Mouse (Mus musculus): ENCODE data around the gene Ttc9c. TPM values are rescaled to one million over a fixed set of nuclear protein-coding genes. Genes with fewer than 3 reads are reported as not detected.

Ttc9c gene
- 29.7 to 34.2 TPM (median 31.8 TPM) in 4 replicates for total RNA-seq (2023; ENCODE audit: inconsistent age)

DNA sequence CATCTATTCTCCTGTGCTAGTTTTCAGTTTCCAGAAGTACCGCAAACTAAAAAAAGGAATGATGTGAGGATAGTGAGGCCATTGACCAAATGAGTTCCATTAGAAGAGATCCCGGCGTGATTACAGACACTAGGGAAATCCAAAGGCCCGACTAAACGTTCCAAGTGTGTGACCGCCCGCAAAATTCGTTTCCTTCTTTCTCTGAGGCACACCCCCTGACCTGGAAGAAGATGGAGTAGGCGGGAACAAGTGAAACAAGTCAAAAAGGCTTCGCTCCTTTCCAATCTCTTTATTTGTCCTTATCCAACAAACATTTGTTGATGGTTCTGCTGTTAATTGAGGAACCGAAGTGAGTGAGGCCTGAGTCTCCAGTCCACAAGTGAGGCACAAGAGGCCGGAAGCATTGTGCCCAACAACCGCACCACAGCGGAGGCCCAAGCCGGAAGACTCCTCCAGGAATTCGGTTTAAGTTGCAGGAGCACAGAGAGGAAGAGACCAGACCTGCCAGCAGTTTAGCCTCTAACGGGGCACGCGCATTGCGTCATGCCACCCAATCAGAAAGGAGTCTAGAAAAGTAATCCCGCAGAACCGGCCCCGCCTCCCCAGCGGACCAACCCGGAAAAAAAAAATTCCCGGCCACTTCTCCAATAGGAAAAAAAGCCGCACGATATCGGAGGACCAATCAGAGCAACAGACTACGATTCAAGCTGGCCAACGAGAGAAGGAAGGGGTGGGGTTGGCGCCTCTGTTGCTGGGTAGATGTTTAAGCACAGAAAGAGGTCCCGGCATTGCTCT lies at the start of gene Ttc9c:
Ttc9c (minus strand) TSS at position 533 of the 795 bp plus-strand sequence.

DNA sequence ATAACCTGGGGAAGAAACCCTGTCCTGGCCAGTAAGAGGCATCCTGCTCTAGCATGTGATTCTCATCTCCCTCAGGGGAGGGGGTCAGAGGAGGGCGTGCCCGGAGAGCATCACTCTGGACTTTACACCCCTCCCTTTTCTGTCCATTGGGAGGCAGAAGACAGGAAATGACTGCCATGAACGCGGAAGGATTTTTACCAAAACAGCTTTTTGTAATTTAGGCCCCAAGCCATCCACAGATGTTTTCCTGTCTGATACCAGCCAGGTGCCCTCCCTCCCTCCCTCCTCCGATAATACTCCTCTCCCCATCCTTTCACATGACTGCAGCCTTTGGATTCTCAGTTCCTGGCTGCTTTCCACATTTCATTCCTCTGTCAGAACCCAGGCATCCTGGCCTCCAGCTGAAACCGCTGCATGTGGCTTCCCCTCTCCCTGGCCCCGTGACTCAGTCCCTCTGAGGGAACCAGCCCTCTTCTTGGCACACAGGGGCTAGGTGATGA lies 31.3 kb upstream of the Ttc9c start, which contains the start of gene Lrrn4cl:
Lrrn4cl (plus strand) TSS at position 367 of the 500 bp plus-strand sequence.

DNA sequence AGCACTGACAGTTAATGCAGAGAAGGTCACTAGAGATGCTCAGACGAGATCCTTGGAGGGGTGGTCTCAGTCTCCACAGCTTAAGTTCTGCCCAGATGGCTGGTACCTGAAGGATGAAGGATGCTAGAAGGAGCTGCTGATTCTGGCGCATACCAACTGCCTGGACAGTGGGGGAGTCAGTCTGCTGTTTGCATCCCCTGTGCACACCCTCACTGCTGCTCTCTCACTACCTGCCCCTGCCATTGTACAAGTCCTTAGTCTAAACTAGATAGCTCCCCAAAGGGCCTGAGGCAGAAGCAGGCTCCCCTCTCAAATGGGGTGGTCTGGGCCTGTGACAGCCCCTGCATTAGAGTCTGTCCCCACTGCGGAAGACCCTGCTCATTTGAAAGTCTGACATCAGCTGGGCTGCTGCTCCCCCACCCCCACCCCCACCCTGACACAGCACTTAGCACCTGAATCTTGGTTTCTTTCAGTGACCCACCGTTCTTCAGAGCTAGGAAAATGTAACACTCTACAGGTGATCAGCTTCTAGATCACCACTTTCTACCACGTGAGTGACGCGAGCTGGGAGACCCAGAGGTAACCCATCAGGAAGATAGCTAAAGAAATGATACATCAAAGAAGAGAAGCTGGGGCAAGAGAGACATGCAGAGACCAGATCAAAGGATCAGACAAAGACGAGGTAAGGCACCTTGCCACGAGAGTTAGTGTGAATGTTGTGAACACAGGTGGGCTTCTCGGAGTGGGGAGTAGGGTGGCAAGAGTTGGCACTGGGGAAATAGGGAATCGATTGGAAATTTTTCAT lies 20.2 kb upstream of the Ttc9c start, which contains the start of gene Gng3:
Gng3 (minus strand) TSS at position 92 of the 805 bp plus-strand sequence.

DNA sequence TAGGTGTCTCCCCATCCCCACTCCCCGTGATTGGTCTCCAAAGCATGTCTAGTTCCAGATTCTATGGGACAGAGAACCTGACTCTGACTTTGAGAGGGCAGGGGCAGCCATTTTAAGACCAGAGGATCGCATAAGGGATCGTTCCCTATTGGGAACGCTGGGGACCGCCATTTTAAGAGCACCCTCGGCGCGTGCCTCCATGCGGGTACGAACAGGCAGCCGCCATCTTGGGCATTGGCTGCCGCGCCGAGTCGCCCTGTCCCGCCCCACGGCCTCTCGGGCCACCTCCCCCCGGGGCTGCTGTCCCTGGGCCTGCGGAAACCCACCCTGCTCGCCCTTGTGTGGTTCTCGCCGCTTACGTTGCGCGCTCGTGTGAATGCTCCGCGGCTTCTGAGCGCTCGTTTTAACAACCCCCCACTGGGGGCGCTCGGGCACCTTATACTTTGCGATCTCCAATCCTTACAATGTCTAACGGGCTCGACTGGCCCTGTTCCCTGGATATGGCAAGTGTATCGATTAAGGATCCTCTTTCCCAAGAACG lies 18.2 kb upstream of the Ttc9c start, which contains the start of gene Bscl2:
Bscl2 (plus strand) TSS at position 217 of the 541 bp plus-strand sequence.

DNA sequence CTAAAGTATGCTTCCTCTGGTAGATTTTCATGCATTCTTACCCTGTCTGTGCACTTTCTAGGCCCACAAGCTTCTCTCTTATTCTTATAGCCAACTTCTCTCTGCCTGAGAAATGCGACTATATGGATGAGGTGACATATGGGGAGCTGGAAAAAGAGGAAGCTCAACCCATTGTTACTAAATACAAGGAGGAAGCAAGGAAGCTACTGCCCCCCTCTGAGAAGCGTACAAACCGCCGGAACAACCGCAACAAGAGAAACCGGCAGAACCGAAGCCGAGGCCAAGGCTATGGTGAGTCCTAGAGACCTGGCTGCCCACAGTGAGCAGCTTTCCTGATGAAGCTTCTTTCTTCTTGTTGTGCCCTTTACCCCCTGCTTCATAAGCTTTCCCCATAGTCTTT lies 10.5 kb upstream of the Ttc9c start, which contains the start of gene AC129217.1:
AC129217.1 (plus strand) TSS at position 114 of the 400 bp plus-strand sequence.

DNA sequence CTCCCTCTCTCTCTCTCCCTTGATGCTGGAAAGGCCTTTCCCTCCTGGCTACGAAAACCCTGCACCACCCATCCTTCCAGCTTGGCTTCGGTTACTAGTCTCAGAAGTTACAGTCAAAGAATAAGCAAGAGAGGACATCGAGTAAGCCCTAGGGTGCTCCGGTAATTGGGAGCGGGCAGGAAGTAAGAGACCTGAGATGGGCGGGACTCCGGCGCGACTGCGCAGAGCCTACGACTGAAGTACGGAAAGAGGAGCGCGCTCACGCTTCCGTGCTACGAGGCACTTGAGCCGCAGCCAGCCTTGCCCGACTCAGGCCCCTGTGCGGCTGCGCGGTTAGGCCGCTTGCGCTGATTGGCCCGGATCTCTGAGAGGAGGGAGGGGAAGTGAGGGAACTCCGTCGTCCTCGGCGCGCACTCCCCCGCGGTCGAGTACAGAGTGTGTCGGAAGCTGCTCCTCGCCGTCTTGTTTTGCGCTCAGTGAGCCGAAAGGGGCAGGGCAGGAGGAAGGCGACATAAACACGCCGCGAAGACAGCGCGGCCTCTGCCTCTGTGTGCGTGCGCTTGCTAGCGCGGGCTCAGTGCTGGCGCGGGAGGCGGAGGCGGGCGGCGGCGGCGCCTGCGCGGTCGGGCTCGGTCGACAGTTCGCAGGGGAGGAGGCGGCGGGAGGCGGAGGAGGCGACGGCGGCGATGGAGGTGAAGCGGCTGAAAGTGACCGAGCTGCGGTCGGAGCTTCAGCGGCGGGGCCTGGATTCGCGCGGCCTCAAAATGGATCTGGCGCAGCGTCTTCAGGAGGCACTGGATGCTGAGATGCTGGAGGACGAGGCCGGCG lies 677 bp upstream of the Ttc9c start, which contains the start of gene Hnrnpul2:
Hnrnpul2 (plus strand) TSS at position 415 of the 828 bp plus-strand sequence.

DNA sequence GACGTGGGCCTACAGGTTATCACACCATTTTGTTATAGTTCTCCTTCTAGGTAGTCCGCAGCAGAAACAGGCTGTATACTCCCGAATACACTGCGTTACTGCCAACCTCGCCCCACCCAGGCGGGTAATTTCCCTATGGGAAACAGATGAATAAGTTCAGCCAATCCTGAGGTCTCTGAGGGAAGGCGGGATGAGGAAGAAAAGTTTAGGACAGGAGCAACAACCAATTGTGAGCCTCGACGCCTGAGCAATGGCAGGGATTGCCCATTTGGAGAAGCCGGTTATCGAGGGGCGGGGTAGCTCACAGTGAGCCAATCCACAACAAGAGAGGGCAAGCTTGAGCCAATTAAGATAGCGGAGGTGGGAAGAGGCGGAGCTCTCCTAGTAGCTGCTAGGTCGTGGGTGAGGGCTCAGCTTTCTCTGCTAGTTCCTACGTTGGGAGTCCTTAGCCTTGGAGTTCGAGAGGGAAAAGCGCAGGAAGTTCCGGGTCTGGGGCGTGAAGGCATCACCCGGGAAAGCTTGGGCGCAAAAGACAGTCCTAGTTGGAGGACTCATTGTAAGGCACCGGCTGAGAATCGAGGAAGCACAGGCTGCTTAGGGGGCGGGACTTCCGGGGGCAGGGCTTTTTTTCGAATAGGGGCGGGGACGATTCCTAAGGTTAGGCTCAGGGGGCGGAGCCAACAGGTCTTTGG lies 16.9 kb downstream of the Ttc9c start, which contains the start of gene Zbtb3:
Zbtb3 (plus strand) TSS at position 426 of the 692 bp plus-strand sequence.

DNA sequence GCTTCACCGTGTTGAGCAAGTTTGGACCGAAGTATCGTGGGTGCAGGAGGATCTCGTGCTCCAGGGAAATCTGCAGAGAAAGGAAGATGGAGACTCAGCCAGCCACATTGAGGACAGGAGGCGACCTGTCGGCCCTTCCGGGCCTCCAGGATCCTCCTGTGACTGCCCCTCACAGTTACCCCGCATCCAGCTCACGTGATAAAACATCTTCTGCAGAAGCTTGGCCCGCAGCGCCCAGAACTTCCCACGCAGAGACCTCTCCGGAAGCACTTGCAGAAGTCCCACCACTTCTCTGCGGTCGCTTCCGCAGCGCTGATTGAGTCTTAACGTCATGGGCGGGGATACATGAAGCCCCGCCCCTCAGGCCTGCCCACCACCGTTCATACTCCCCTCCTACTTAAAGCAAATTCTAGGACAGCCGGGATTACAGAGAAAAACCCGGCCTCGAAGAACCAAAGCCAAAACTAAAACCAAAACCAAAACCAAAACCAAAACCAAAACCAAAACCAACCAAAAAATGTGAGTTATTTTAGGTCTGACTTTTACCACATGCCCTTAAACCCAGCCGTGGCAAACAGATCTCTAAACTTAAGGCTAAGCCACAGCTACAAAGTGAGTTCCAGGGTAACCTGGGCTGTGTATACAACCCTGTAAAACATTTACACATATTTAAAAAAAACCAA lies 20.7 kb downstream of the Ttc9c start, which contains the start of gene Polr2g:
Polr2g (minus strand) TSS at position 314 of the 683 bp plus-strand sequence.

DNA sequence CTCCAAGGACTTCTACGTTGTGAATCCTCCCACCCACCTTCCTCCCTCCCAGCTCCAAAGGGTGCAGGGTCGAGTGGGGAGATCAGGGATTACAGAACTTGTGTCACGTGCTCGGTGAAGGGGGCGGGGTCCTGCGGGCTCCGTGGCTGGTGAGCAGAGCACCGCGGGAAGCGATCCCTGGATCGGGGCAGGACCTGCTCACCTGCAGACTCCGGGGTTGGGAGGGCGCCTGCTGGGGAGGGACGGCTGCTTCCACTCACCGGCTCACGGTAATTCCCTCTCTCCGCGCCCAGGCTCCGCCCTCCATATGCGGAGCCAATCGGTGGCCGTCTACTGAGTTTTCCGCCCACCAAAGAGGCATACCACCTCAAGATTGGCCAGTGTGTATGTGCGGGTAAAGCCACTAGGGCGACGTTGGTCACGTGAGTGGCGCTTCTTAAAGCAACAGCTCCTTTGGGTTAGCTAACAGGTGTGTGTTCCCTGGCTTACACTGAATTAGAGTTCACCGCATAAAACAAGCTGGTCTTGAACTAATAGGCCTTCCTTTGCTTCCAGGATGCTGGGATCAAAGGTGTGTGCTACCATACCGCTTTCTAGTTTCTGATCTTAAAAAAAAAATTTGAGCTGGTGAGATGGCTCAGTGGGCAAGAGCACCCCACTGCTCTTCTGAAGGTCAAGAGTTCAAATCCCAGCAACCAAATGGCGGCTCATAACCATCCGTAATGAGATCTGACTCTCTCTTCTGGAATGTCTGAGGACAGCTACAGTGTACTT lies 32.9 kb downstream of the Ttc9c start, which contains the start of gene Taf6l:
Taf6l (minus strand) TSS at position 410 of the 774 bp plus-strand sequence.

DNA sequence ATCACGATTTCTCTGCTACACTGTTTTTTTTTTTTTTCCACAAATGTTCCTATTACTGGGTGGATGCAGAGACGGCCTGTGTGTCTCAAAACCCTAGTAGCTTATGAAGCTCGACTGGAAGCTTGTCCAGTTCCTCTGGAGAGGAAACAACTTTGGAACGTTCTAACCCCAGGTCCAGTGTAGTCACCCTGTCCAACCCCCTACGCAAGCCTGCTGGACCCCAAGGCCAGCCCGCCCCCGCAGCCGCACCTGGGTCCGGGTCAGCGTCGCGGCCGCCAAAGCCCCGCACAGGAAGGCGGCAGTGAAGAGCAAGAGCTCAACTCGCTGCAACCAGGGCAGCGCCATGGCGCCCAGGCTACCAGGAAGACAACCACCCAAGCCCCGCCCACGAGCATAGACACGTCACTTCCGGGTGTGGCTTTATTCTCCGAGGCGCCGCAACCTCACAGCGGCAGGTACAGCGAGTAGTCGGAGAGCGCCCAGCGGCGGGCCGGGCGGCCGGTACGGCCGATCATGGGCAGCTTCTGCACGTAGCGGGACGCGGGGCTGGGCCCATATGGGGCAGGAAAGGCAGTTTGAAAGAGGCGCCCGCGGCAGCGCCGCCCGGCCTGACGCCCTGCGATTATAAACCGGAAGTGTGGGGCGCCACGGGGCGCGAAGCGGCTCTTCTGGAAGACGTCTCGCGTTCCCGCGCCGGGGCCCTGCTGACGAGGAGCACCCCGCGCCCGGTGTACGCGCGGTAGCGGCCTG lies 44.9 kb downstream of the Ttc9c start, which contains the start of gene Tmem179b:
Tmem179b (minus strand) TSS at position 382 of the 750 bp plus-strand sequence.

DNA sequence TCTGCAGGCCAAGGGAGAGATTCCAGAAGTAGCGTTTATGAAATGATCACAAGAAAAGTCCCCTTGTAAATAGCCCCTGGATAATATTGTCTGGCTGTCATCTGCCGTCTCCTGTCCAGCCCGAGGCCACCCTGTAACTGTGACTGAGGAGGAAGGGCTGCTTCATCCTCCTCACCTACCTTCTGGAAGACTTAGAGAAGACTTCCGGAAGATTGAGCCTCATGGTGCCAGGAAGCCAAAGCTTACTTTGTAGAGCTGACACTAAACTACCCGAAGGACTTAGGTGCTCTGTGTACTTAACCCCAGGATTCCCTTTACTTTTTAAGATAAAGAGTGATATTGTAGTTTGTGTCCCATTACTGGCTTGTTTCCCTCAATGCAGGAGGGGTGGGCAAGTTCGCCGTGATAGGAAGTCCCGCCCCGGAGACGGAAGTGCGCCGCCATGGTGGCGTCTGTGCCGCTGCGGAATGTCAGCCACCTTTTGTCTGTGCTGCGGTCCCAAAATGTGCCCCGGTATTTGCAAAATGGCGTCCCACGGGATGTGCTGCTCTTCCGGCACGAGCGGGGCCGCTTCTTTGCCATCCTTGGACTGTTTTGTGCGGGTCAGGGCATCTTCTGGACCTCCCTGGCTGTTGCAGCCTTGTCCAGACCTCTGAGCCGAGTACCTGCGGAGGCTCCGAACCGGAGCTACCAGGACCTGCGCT lies 48.4 kb downstream of the Ttc9c start, which contains the start of gene Tmem223:
Tmem223 (plus strand) TSS at position 430 of the 704 bp plus-strand sequence.

Other genes starting within 250 kb of the Ttc9c start
- gene Slc22a8, start 228.1 kb downstream of the Ttc9c start, total RNA-seq (2023; ENCODE audit: inconsistent age): not detected in 4 replicates
- not detected in 4 replicates for gene Slc22a6, start 201.3 kb downstream of the Ttc9c start, total RNA-seq (2023; ENCODE audit: inconsistent age)
- gene Chrm1, start 155.5 kb downstream of the Ttc9c start, total RNA-seq (2023; ENCODE audit: inconsistent age): not detected in 4 replicates
- 215 to 230 TPM (median 221 TPM) in 4 replicates for gene Slc3a2, start 96.0 kb downstream of the Ttc9c start, total RNA-seq (2023; ENCODE audit: inconsistent age)
- gene Wdr74, start 83.5 kb downstream of the Ttc9c start, total RNA-seq (2023; ENCODE audit: inconsistent age): 66.4 to 86.6 TPM (median 70.6 TPM) in 4 replicates
- gene 1700092M07Rik, start 78.6 kb downstream of the Ttc9c start, total RNA-seq (2023; ENCODE audit: inconsistent age): 4.2 to 4.8 TPM (median 4.5 TPM) in 4 replicates
- 209 to 258 TPM (median 241 TPM) in 4 replicates for gene Stx5a, start 77.9 kb downstream of the Ttc9c start, total RNA-seq (2023; ENCODE audit: inconsistent age)
- 374 to 413 TPM (median 398 TPM) in 4 replicates for gene Nxf1, start 62.3 kb downstream of the Ttc9c start, total RNA-seq (2023; ENCODE audit: inconsistent age)
- 28.8 to 38.3 TPM (median 33.5 TPM) in 4 replicates for gene Tmem223, start 48.3 kb downstream of the Ttc9c start, total RNA-seq (2023; ENCODE audit: inconsistent age)
- gene Tmem179b, start 44.9 kb downstream of the Ttc9c start, total RNA-seq (2023; ENCODE audit: inconsistent age): 70.3 to 85.2 TPM (median 76.3 TPM) in 4 replicates
- gene Taf6l, start 32.9 kb downstream of the Ttc9c start, total RNA-seq (2023; ENCODE audit: inconsistent age): 18.7 to 25.0 TPM (median 24.5 TPM) in 4 replicates
- gene Polr2g, start 20.8 kb downstream of the Ttc9c start, total RNA-seq (2023; ENCODE audit: inconsistent age): 59.9 to 73.9 TPM (median 64.1 TPM) in 4 replicates
- gene Zbtb3, start 16.8 kb downstream of the Ttc9c start, total RNA-seq (2023; ENCODE audit: inconsistent age): 1.1 to 2.0 TPM (median 1.6 TPM) in 4 replicates
- gene Hnrnpul2, start 677 bp upstream of the Ttc9c start, total RNA-seq (2023; ENCODE audit: inconsistent age): 114 to 120 TPM (median 118 TPM) in 4 replicates
- gene AC129217.1, start 10.4 kb upstream of the Ttc9c start, total RNA-seq (2023; ENCODE audit: inconsistent age): 9.1 to 16.6 TPM (median 9.7 TPM) in 4 replicates
- 46.7 to 50.3 TPM (median 48.0 TPM) in 4 replicates for gene Bscl2, start 18.1 kb upstream of the Ttc9c start, total RNA-seq (2023; ENCODE audit: inconsistent age)
- not detected in 4 replicates for gene Gng3, start 19.9 kb upstream of the Ttc9c start, total RNA-seq (2023; ENCODE audit: inconsistent age)
- gene Lrrn4cl, start 31.4 kb upstream of the Ttc9c start, total RNA-seq (2023; ENCODE audit: inconsistent age): 0.54 to 0.93 TPM (median 0.74 TPM) in 4 replicates
- 131 to 153 TPM (median 146 TPM) in 4 replicates for gene Ubxn1, start 52.2 kb upstream of the Ttc9c start, total RNA-seq (2023; ENCODE audit: inconsistent age)
- gene Uqcc3, start 61.6 kb upstream of the Ttc9c start, total RNA-seq (2023; ENCODE audit: inconsistent age): 20.4 to 22.0 TPM (median 20.8 TPM) in 4 replicates
- 5.8 to 25.1 TPM (median 14.5 TPM) in 4 replicates for gene Lbhd1, start 64.4 kb upstream of the Ttc9c start, total RNA-seq (2023; ENCODE audit: inconsistent age)
- not detected in 4 replicates for gene Gm49403, start 64.6 kb upstream of the Ttc9c start, total RNA-seq (2023; ENCODE audit: inconsistent age)
- gene 1810009A15Rik, start 69.5 kb upstream of the Ttc9c start, total RNA-seq (2023; ENCODE audit: inconsistent age): 37.3 to 46.2 TPM (median 41.3 TPM) in 4 replicates
- 3.4 to 6.4 TPM in 2 of 4 replicates, not detected in the others for gene Gm49416, start 69.6 kb upstream of the Ttc9c start, total RNA-seq (2023; ENCODE audit: inconsistent age)
- 17.3 to 21.1 TPM (median 20.2 TPM) in 4 replicates for gene Ints5, start 73.7 kb upstream of the Ttc9c start, total RNA-seq (2023; ENCODE audit: inconsistent age)
- 154 to 162 TPM (median 156 TPM) in 4 replicates for gene Ganab, start 78.7 kb upstream of the Ttc9c start, total RNA-seq (2023; ENCODE audit: inconsistent age)
- gene B3gat3, start 101.0 kb upstream of the Ttc9c start, total RNA-seq (2023; ENCODE audit: inconsistent age): 64.7 to 70.7 TPM (median 65.6 TPM) in 4 replicates
- 3.7 to 4.9 TPM (median 4.3 TPM) in 4 replicates for gene Rom1, start 110.0 kb upstream of the Ttc9c start, total RNA-seq (2023; ENCODE audit: inconsistent age)
- 81.6 to 99.9 TPM (median 83.4 TPM) in 4 replicates for gene Eml3, start 110.2 kb upstream of the Ttc9c start, total RNA-seq (2023; ENCODE audit: inconsistent age)
- 194 to 213 TPM (median 202 TPM) in 4 replicates for gene Mta2, start 122.5 kb upstream of the Ttc9c start, total RNA-seq (2023; ENCODE audit: inconsistent age)
- 41.4 to 46.3 TPM (median 43.1 TPM) in 4 replicates for gene Tut1, start 134.5 kb upstream of the Ttc9c start, total RNA-seq (2023; ENCODE audit: inconsistent age)
- 498 to 534 TPM (median 511 TPM) in 4 replicates for gene Eef1g, start 147.7 kb upstream of the Ttc9c start, total RNA-seq (2023; ENCODE audit: inconsistent age)
- 110 to 155 TPM (median 141 TPM) in 4 replicates for gene Ahnak, start 170.0 kb upstream of the Ttc9c start, total RNA-seq (2023; ENCODE audit: inconsistent age)

Data from B cell, adult (primary cell).